Mouse (Mus musculus): ENCODE results near the gene Hoxa13.

Gene Hoxa13

DNA sequence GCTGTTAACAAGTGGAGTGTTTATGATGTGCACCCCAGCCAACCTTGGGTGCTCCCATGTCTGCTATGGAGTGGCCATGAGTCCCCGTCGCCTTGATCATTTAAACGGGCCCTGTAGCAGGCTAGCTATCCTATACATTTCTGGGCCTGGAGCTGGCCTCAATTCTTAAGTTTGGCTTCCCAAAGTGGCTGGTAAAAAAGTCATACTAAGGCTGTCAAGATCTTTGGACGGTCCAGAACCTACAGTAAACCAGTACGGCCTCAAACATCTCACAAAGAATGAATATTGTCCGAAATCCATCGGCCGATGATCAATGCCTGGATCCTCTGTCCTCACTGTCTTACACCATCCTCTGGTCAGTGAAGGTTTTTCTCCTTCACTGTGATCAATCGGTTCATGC is 25.4 kb downstream of the Hoxa13 start:
- no peak for DNase-seq (ENCODE audit: low read depth)

DNA sequence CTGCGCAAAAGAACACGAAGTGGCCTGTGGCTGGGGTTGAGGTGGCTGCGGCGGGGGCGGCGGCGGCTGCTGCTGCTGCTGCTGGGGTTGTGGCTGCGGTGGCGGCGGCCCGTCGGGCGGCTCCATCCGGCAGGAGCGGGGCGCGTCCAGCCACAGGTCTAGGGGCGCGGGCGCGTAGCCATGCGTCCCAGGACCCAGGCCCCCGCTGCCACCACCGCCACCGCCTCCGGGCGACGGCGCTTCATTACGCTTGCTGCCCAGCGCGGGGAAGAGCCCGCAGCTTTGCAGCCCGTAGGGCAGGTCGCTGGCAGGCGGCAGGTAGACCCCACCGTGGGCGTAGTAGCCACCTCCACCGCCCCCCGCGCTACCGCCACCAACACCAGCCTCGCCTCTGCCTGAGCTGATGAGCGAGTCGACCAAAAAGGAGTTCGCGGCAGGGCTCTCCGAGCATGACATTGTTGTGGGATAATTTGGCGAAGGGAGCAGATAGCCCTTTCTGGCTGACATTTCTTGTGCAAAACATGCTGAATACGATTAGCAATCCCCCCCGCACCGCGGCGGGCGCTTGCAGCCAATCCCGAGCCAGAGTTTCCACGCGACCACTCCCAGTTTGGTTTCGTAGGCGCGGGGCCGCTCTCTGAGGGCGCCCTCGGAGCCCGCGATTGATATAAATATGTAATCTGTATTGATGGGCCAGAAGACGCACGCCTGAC is 26.1 kb downstream of the Hoxa13 start:
- no peak for DNase-seq (ENCODE audit: low read depth)

DNA sequence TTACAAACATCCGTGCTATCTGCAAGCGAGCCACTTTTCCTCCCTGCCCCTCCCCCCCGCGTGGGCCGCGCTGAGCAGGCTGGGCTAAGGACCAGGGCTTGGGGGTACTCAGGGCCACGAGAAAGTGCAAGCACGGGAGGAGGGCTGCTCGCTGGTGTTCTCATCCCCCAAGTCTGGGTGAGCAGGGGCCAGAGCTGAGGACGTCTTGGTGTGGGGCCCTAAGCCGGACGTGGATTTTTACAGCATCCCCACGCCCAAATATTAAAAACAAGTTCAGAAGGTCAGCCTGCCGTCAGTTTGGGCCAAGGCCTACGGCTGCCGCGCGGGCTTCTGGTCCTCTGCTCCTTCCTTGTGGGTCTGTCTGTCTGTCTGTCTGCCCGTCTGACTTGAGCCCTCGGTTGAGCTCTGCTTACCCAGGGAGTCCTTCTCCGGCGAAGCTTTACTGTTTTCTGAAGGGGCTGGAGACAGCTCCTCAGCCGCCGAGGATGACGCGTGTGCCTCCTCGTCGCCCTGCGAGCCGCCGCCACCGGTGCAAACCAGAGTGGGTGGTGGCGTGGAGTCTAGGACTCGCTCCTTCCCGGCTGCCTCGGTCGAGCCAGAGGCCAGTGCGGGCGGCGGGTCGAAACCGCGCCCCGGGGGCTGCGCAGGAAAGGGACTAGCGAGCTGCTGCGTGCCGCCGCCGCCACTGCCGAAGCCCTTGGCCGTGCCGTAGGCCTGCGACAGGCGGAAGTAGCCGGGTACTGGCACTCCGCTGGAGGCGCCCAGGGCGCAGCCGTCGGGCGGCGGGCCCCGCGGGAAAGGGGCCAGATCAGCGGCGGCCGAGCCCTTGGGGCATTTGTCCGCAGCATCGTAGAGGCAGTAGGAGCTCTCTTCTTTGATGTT is 26.9 kb downstream of the Hoxa13 start:
- DNase-seq (ENCODE audit: low read depth), result no peak

DNA sequence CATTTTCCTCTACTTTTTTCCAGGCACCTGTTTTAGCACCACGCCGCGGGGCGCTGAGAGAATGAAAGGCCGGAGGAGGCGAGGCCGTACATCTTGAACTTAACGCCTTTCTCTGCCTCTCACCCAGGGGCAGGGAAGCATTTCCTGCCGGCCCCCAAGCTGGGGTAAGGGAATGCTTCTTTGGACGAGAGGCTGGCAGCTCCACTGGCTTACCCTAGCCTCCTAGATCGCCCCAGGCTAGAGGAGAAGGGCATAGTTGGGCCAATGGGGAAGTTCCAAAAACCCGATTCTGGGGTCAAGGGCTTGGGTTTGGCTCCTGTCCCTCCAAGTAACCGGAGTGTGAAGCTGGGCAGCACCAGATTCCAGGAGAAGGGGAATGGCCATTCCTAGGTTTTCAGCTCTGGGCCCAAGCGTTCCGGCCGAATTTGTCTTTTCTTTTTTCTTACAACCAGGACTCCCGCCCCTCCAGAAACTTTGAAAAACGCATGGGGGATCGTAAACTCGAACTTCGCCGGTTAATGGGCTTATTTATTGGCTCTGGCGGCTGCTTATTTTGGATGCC is 27.6 kb downstream of the Hoxa13 start:
- no peak for DNase-seq (ENCODE audit: low read depth)

DNA sequence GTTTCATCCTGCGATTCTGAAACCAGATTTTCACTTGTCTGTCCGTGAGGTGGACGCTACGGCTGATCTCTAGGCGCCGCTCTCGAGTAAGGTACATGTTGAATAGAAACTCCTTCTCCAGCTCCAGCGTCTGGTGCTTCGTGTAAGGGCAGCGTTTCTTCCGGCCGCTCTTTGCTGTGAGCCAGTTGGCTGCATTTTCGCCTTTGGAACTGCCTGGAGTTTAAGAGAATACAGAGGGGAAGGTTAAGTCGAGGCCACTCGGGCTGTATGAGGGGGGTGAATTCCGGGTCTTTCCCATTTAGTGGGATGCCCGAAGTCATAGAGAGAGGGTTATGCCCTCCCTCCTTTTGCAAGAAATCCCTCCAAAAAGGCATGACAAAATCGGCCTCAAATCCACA is 28.1 kb downstream of the Hoxa13 start:
- no peak for DNase-seq (ENCODE audit: low read depth)

DNA sequence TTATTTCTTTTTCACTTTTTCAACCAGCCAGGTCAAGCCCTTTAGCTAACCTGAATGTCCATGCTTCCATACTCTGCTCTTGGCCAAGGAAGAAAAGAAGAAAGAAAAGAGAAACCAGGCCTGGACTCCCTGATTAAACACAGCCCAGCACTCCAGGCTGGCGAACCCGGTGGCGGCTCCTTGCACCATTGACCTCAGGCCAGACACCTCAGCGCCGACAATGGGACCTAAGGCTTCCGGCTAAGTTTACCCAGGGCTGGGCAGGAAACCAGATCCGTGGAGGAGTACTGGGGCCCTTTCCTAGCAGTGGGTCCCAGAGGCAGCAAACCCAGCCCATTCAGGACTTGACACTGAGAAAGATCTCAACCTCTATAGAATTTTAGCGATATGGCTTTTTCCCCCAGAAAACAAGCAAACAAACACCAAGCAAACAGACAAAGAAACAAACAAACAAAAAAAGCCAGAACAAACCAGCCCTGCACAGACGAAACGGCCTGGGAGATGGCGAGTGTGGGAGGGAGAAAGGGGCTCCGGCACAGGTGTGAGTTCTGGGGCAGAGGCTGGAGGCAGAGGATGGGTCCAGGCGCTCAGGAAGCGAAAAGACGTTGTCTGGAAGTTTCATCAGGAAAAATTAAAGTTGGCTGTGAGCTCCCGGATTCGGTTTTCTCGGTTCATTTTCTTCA is 28.7 kb downstream of the Hoxa13 start:
- no peak for DNase-seq (ENCODE audit: low read depth)

DNA sequence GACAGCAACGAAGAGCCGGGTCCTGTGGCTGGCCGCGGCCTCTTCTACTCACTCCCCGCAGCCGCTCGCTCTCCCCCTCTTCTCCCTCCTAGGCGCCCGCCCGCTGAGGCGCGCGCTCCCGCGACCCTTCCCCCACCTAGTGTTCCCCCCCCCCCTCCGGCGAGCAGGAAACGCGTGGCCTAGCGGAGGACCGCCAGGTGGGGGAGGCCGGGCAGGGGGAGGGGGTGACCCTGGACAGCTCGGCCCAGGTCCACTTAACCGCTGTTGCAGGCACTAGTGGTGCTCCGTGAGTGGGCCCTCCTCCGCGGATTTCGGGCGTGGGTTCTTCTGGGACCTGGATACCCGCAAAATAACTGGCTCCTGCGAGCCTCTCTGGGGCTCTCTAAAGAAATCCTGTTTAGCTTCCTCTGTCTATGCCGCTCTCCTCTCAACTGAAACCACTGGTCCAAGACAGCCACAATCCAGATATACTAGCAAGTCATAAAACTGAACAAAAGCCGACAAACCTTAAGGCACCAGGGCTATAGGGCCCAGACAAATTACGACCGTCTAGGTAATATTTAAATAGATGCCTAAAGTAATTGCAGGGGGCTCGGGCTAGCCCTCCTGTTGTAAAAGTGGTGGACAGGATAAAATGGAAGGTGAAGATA is 30.0 kb downstream of the Hoxa13 start, which contains the start of gene Hoxa9:
Gene Hoxa9, minus strand, starts transcription at position 574 of the 650 bp plus-strand sequence.
- DNase-seq (ENCODE audit: low read depth), result no peak

DNA sequence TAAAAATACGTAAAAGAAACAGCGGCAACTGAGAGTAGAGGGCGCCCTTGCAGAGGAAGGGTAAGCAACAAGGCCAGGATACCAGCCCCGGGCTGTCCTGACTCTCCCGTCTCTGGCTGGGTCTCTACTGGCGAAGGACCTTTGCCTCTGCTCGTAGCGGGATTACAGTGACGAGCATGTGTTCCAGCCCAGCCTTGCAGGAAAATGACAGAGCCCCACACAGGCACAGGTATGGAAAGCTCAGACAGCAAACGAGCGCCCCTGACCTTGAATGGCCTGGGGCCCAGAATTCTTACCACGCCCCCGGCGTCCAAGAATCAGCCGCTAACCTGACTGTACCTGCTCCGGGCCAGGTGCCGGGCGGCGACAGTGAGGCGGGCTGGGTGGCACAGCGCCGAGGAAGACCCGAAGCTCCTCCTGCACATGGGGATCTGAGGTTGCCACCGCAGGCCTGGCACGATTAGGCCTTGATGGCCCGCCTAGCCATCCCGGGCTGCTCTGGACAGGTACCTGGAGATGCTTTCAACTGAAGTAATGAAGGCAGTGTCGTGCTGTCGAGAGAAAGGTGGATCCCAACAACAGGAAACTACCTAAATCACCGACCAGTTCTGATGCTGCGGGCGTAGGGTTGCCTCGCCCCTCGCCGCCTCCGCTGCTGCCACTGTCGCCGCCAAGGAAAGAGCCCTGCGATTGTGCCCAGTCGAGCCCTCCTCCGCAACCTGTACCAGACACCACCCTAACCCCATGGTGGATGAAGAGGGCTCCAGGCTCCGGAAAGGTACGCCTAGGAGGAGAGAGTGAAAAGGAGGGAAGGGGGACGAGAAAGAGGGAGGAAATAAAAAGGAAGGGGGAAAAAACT is 30.9 kb downstream of the Hoxa13 start:
- no peak for DNase-seq (ENCODE audit: low read depth)

DNA sequence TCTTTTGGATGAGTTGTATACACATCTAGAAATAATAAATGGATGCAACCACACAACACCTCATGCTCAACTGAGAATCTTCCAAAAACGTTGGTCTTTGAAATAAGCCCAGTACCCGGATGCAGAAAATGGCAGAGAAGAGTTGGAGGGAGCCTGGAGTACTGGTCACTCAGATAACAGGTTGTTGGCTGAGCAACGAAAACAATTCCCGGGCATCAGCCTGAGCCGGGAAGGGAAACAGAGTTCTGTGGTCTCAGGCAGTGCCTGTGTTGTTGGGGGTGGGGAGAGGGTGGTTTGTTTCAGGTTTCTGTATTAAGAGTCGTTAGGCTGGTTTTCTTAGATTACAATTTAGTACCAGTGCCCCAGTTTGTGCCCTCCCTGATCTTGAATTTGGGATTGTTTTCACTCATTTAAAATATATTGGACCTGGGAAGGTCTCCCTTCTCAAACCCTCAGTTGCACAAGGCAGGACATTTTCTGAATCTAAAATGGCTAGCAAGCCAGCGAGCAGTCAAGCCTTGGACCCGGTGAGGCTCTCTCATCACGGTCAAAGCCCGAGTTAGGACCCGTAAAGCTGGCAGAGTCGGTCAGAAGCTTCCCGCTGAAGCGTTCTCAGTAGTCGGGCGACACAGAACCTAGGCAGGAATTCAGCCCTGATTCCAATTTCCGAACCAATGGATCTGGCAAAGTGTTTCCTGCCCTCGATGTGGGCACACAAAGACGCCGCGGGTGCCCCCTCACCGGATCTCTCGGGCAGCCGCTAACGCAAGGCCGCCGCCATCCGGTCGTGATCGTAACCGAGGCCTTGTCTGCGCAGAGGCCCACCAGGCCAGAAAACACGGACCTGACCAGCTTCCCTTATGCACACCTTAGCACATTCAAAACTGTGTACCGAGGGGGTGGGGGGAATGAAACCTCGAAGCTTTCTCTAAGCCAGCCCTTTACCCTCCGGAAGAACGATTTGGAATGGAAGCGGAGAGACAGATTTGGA is 31.9 kb downstream of the Hoxa13 start:
- peak; percentile 40 for DNase-seq (ENCODE audit: low read depth)

DNA sequence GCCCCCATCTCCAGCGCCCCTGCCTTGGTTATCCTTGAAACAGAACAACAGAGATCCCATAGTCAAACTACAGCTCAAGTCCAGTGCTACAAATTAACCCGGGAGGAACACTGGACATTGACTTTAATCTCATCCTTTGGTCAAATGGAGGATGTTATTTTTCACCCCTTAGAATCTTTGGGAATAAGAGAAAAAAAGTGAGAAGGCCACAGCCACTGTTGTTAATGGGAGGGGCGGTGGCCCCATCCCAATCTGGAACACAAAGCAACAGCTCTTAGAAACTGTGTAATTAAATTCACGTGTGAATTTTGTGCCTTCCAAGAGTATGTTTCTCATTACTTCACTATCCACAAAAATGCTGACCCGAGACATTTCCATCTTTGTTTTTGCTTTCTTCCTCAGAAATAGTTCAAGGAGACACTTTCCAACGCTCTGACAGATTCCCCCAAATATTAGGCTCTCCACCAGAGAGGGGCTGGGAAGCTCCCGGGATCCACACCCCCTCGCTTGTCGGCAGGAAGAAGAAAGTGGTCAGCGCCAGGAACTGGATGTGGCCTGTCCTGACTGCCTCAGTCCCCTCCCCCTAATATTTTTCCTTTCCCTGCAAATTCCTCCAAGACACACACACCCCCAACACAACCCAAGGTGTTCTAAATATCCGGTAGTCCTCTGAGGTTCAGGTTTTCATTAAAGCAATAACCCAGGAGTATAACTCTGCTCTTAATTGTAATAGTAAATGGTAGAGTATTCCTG is 33.0 kb downstream of the Hoxa13 start:
- no peak for DNase-seq (ENCODE audit: low read depth)

DNA sequence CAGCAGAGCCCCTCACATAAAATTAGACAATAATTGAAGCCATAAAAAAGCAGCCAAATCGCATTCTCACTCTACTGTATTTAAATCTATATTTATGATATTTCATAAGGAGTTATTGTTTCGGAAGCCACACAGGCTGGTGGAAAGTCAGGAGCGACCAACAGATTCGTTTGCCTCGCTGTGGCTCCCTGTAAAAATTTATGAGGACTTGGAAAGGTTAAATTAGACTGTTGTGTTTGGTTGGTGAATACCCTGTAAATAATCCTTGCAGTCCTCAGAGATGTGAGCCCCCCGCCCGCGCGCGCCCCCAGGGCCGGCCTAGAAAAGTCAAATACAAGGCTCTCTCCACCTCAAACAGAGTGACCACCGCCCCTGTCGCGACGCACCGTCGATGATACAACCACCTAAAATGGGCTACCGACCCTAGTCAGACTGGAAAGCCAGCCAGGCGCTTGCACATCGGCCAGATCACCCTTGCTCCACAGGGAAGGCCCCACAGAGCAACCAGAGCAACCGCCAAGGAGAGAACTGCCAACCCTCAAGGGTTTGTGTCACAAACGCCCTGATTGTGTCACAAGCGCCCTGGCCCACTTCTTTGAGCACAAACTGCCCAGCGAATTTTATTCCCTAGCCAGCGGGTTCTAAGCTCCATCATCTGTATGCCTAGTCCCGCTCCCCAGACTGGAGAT is 34.0 kb downstream of the Hoxa13 start:
- peak; percentile 12 for DNase-seq (ENCODE audit: low read depth)

DNA sequence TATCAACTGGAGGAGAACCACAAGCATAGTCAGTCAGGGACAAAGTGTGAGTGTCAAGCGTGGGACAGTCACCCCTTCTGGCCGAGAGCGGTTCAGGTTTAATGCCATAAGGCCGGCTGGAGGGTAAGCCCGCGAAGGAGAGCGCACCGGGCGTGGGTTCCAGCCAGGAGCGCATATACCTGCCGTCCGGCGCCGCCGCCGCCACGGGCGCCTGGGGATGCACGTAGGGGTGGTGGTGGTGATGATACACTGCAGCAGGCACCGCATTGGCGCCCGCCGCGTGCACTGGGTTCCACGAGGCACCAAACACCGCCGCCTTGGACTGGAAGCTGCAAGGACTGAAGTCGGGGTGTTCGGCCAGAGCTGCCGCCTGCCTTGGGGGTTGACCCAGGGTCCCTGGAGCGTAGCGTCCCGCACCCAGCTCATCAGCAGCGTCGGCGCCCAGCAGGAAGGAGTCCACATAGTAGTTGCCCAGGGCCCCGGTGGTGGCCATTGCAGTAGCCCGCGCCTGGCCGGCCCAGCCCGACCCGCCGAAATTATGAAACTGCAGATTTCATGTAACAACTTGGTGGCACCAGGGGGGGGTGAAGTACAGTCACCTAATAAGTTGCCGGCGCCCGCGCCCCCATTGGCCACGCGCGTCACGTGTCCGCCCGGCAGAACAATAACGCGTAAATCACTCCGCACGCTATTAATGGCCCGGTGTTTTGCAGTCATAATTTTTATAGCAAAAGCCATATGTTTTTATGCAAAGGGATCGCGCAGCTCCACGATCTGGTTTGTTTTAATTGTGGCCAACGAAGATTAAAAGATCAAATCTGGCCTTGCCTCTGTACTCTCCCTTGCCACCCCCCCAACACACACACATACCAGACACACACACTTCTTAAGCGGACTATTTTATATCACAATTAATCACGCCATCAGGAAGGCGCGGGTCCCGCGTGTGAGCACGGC is 34.8 kb downstream of the Hoxa13 start:
- peak; percentile 23 for DNase-seq (ENCODE audit: low read depth)

DNA sequence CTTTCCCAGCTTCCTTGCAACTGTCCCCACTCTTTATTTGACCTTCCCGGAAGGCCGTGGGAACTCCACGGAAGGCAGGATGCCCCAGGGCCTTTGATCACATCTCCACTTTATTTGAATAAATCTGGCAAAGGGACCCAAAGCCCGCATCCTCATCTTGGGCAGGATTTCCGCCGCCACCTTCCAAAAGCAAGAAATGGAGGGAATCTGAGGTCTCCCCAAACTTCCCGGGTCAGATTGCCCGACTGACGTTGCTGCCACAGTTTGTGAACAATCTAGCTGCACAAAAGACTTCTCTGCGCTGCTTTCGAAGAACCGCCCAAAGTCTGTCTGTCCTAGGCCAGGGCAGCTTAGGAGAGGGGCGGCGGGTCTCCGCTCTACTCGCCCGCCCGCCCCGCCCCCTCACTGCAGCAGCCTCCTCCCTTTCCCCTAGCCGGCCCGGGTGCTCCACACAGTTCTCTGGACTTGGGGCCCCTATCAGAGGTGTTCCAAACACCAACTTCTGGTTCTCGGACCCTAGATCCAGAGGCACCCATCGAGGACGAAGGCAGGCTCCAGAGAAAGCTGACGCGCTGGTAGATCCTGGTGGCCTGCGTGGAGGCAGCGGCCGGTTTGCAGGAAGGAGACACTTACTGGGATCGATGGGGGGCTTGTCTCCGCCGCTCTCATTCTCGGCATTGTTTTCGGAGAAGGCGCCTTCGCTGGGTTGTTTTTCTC is 35.6 kb downstream of the Hoxa13 start:
- DNase-seq (ENCODE audit: low read depth), result peak; percentile 15

DNA sequence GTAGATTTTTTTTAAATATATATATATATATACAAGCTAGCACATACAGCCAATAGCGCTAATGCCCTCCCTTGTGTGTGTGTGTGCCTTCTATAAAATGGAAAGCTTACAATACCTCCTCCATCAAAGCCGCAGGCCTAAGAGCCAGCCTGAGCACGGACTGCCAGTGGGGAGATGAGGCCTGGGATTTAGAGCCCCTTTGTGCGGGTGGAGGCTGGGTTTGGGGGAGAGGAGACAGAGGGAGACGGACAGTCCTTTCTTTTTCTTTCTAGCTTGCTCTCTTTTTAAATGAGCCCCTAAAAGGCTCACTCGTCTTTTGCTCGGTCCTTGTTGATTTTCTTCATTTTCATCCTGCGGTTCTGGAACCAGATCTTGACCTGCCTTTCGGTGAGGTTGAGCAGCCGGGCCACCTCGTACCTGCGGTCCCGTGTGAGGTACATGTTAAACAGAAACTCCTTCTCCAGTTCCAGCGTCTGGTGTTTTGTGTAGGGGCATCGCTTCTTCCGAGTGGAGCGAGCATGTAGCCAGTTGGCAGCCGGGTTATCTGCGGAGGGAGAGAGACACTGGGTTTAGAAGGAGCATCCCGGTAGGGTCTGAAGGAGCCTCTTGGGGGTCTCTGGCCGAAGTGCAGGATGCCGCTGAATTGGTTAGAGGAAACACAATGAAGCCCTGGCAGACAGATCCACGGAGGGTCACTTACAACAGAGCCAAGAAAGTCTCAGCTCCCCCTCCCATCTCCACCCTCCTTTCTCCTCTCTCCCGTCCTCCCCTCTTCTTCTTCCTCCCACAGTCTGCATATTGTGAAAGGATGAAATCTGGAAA is 36.5 kb downstream of the Hoxa13 start:
- peak; percentile 14 for DNase-seq (ENCODE audit: low read depth)

DNA sequence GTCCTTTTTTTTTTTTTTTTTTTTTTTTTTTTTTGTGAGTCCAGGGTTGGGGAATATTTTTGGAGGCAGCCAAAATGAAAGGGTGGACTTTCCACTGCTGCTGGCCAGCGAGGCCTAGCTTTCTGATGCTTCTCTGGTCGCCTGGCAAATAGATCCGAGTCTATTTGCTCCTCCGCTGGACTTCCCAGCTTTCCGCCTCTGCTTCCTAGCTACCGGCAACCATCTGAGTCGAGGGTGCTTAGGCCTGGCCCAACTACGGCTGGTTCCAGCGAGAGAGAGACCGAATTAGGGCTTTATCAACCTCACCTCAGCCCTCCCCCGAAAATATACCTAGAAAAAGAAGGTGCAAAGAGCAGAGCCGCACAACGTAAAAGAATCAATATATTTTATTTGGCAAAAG is 38.0 kb downstream of the Hoxa13 start:
- DNase-seq (ENCODE audit: low read depth), result peak; percentile 4
